Mouse (Mus musculus) kidney, adult 2 months (tissue): Measurements from ENCODE around the gene Spen.

Source experiments
- CTCF ChIP-seq: fragments of 200-500 bp; conservative IDR thresholded peaks from 2 replicates; pipeline ENCODE4 v1.5.1; 2011; ENCODE audit warnings: low read depth, mild to moderate bottlenecking, control low read depth, low read length, moderate library complexity, mixed read lengths; ENCODE audit not compliant: insufficient read depth, insufficient read length
- POLR2A ChIP-seq: fragments of 200-500 bp; IDR thresholded peaks from one replicate; pipeline ENCODE4 v1.6.1; 2011; ENCODE audit warnings: low read depth, low read length, control low read depth

DNA sequence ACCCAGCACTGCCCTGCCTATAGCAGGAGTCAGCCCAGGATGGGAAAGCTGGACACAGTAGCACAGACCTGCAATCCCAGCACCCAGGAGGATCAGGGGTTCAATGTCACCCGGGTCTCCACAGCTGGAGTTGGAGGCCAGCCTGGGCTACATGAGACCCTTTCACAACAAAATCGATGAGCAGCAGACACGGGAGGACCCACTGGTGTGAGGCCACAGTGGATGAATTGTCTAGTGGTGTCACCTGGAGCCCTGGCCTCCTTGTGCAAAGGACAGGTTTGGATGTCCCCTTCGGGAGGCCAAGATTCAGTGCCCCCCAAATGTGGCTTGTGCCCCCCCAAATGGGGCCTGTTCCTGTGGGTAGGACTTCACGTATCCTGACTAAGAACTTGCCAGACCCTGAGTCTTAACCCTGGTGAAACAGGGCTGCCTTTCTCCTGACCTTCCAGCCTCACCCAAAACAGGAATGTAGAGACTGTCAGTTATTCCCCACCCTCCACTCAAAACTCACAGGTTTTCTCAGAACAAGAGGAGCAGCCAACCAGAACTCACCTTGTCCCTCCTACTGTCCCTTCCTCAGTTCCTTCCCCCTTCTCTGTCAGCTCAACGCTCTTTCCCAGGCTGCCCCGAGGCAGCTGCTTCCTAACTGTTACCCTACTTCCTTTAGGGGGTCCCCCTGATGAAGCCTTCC is 34.4 kb upstream of the Spen start:
- TF ChIP-seq CTCF (no peak), POLR2A (no peak)
